In genomic region chr2:118730622-118730915, GRCm38 (mm10) we compare ENCODE assay signal across 8 mouse cellular contexts. TPM values are rescaled to one million over a fixed set of nuclear protein-coding genes. Genes with fewer than 3 reads are reported as not detected.
DNase-seq lines count a peak whose midpoint lies in the region; ATAC-seq and TF ChIP-seq lines count a peak whose summit lies in the region.

No protein-coding gene starts in this region.

- TF ChIP-seq EP300 in heart, adult 2 months (IDR thresholded peaks at IDR 0.05; ENCODE audit: insufficient read depth, low read depth, low read length) = peak; percentile 88

- ATAC-seq in heart, embryonic 12.5 days (ENCODE audit: insufficient number of reproducible peaks, low FRiP score) = no peak; the same call in 1 of the 2 replicates
- peak; percentile 34; the same call in 1 of the 2 replicates for ATAC-seq in forebrain, postnatal 0 days

- H3K36me3 ChIP-seq in heart, adult 2 months (ENCODE audit: control insufficient read depth, insufficient read depth, low read length) = no peaks in the 10 kb centered on the region
- H3K36me3 ChIP-seq in heart, embryonic 12.5 days = no peaks in the 10 kb centered on the region
- H3K36me3 ChIP-seq in forebrain, postnatal 0 days (ENCODE audit: insufficient read depth) = no peaks in the 10 kb centered on the region

- intact Hi-C loops in heart, adult 2 months (cut with DNase I) = loop anchor here (1.0 kb wide), 2 partner anchors 30 to 92 kb away; no protein-coding TSS in a partner anchor
- intact Hi-C loops in left cerebral cortex, postnatal 14 days (cut with DNase I) = loop anchor here (2.0 to 5.0 kb wide), 2 partner anchors 30 to 93 kb away; no protein-coding TSS in a partner anchor

- no peak overlapping the region for H3K4me3 ChIP-seq in heart, adult 2 months
- no peak overlapping the region for H3K4me3 ChIP-seq in heart, embryonic 12.5 days
- no peak overlapping the region for H3K4me3 ChIP-seq in forebrain, postnatal 0 days (ENCODE audit: low read depth, low read length)

- DNase-seq in heart, adult 2 months = peak; percentile 78 to 79
- DNase-seq in T-cell, adult 2 months (ENCODE audit: low spot score) = peak; percentile 46
- DNase-seq in forebrain, postnatal 0 days = peak; percentile 75
- DNase-seq in induced T-regulatory cell, adult 2 months (ENCODE audit: low read depth) = peak; percentile 56
- peak; percentile 76 to 86 for DNase-seq in left cerebral cortex, postnatal 14 days (ENCODE audit: low spot score in 2 of 2)
- peak; percentile 25 to 51 for DNase-seq in natural killer cell, adult 2 months (ENCODE audit: low spot score in 2 of 2)
- peak; percentile 76 to 82 for DNase-seq in thymus, adult 18-20 months

- 14% methylated on average over 3 of the region's 3 CpGs for WGBS in heart, adult 2 months
- 6% methylated on average over 3 of the region's 3 CpGs for WGBS in heart, embryonic 12.5 days
- 8% methylated on average over 3 of the region's 3 CpGs for WGBS in forebrain, postnatal 0 days

- TF ChIP-seq CTCF in heart, adult 2 months (IDR thresholded peaks at IDR 0.05) = peak; percentile 87
- peak; percentile 77 for TF ChIP-seq CTCF in forebrain, postnatal 0 days (IDR thresholded peaks at IDR 0.05; ENCODE audit: low read depth)

- H3K9me3 ChIP-seq in heart, embryonic 12.5 days (replicated peaks) = no peaks in the 10 kb centered on the region
- no peaks in the 10 kb centered on the region for H3K9me3 ChIP-seq in forebrain, postnatal 0 days (ENCODE audit: low read length)

- no peaks in the 10 kb centered on the region for H3K79me2 ChIP-seq in heart, adult 2 months (replicated peaks; ENCODE audit: control insufficient read depth, insufficient read depth, low read length)

- no peaks in the 10 kb centered on the region for H3K27me3 ChIP-seq in heart, adult 2 months (ENCODE audit: control insufficient read depth, insufficient read depth, low read length)
- peaks cover 39% of the 10 kb centered on the region for H3K27me3 ChIP-seq in heart, embryonic 12.5 days (replicated peaks)
- no peaks in the 10 kb centered on the region for H3K27me3 ChIP-seq in forebrain, postnatal 0 days (ENCODE audit: insufficient read depth, low read length)

- H3K27ac ChIP-seq in heart, adult 2 months = no peak overlapping the region
- no peak overlapping the region for H3K27ac ChIP-seq in heart, embryonic 12.5 days (ENCODE audit: poor library complexity, severe bottlenecking)
- no peak overlapping the region for H3K27ac ChIP-seq in forebrain, postnatal 0 days (ENCODE audit: low read depth, low read length)

- no peak for TF ChIP-seq POLR2A in heart, adult 2 months (IDR thresholded peaks at IDR 0.05; ENCODE audit: insufficient read depth, low read depth, low read length)

- no peak overlapping the region for H3K9ac ChIP-seq in heart, adult 2 months (ENCODE audit: low read depth, low read length)
- no peak overlapping the region for H3K9ac ChIP-seq in heart, embryonic 12.5 days
- no peak overlapping the region for H3K9ac ChIP-seq in forebrain, postnatal 0 days

- H3K4me1 ChIP-seq in heart, adult 2 months (ENCODE audit: control insufficient read depth, insufficient read depth, low read length) = no peaks in the 10 kb centered on the region
- peaks cover 32% of the 10 kb centered on the region for H3K4me1 ChIP-seq in heart, embryonic 12.5 days (replicated peaks)
- H3K4me1 ChIP-seq in forebrain, postnatal 0 days (ENCODE audit: insufficient read depth) = peaks cover 3% of the 10 kb centered on the region; the same call in 1 of the 2 replicates

- no peak overlapping the region for H3K4me2 ChIP-seq in heart, embryonic 12.5 days
- H3K4me2 ChIP-seq in forebrain, postnatal 0 days (ENCODE audit: low read depth) = no peak overlapping the region

RNA-seq across cellular contexts. Expression of gene Plcb2, which starts 2.3 kb away (rescaled TPM):
- total RNA-seq in heart, adult 2 months (2021) = 1 to 10 TPM; 2.5 to 2.6 TPM
- polyA plus RNA-seq in heart, adult 2 months (2012; rRNA removed) = 2.4 and 2.7 TPM in 2 replicates
- 1.4 and 1.5 TPM in 2 replicates for polyA plus RNA-seq in heart, embryonic 12.5 days (2016; fragmentation: Nextera tagmentation; extraction: Ambion mirVana)
- total RNA-seq in forebrain, postnatal 0 days (2014; rRNA removed) = 0.92 and 1.1 TPM in 2 replicates
- 0.52 and 0.83 TPM in 2 replicates for polyA plus RNA-seq in forebrain, postnatal 0 days (2015; fragmentation: Nextera tagmentation; extraction: Ambion mirVana)
- total RNA-seq in left cerebral cortex, postnatal 14 days (2021) = 1 to 10 TPM; 2.4 to 2.8 TPM

RNA-seq across cellular contexts. Expression of gene Inafm2, which starts 15.0 kb away (rescaled TPM):
- 10 to 100 TPM; 31.8 to 34.9 TPM for total RNA-seq in heart, adult 2 months (2021)
- 8.8 and 16.3 TPM in 2 replicates for polyA plus RNA-seq in heart, adult 2 months (2012; rRNA removed)
- 33.8 and 37.3 TPM in 2 replicates for polyA plus RNA-seq in heart, embryonic 12.5 days (2016; fragmentation: Nextera tagmentation; extraction: Ambion mirVana)
- 13.8 and 14.2 TPM in 2 replicates for total RNA-seq in forebrain, postnatal 0 days (2014; rRNA removed)
- 15.7 and 17.2 TPM in 2 replicates for polyA plus RNA-seq in forebrain, postnatal 0 days (2015; fragmentation: Nextera tagmentation; extraction: Ambion mirVana)
- 10 to 100 TPM; 30.8 to 33.4 TPM for total RNA-seq in left cerebral cortex, postnatal 14 days (2021)

RNA-seq across cellular contexts. Expression of gene Ankrd63, which starts 26.8 kb away (rescaled TPM):
- total RNA-seq in heart, adult 2 months (2021) = 1 to 10 TPM; 1.3 to 2.5 TPM
- 1.1 and 3.5 TPM in 2 replicates for polyA plus RNA-seq in heart, adult 2 months (2012; rRNA removed)
- polyA plus RNA-seq in heart, embryonic 12.5 days (2016; fragmentation: Nextera tagmentation; extraction: Ambion mirVana) = 1.2 and 1.4 TPM in 2 replicates
- total RNA-seq in forebrain, postnatal 0 days (2014; rRNA removed) = 1.1 and 2.0 TPM in 2 replicates
- polyA plus RNA-seq in forebrain, postnatal 0 days (2015; fragmentation: Nextera tagmentation; extraction: Ambion mirVana) = 0.62 and 0.64 TPM in 2 replicates
- 10 to 100 TPM; 15.7 to 17.3 TPM for total RNA-seq in left cerebral cortex, postnatal 14 days (2021)

RNA-seq across cellular contexts. Expression of gene Ccdc9b, which starts 31.9 kb away (rescaled TPM):
- 10 to 100 TPM; 24.3 to 26.4 TPM for total RNA-seq in heart, adult 2 months (2021)
- 15.1 and 21.7 TPM in 2 replicates for polyA plus RNA-seq in heart, adult 2 months (2012; rRNA removed)
- polyA plus RNA-seq in heart, embryonic 12.5 days (2016; fragmentation: Nextera tagmentation; extraction: Ambion mirVana) = 2.7 and 3.6 TPM in 2 replicates
- 1.8 and 2.4 TPM in 2 replicates for total RNA-seq in forebrain, postnatal 0 days (2014; rRNA removed)
- polyA plus RNA-seq in forebrain, postnatal 0 days (2015; fragmentation: Nextera tagmentation; extraction: Ambion mirVana) = 0.33 and 0.53 TPM in 2 replicates
- 1 to 10 TPM; 3.1 to 3.3 TPM for total RNA-seq in left cerebral cortex, postnatal 14 days (2021)

RNA-seq across cellular contexts. Expression of gene Phgr1, which starts 42.0 kb away (rescaled TPM):
- total RNA-seq in heart, adult 2 months (2021) = not detected
- polyA plus RNA-seq in heart, adult 2 months (2012; rRNA removed) = not detected in 2 replicates
- not detected in 2 replicates for polyA plus RNA-seq in heart, embryonic 12.5 days (2016; fragmentation: Nextera tagmentation; extraction: Ambion mirVana)
- total RNA-seq in forebrain, postnatal 0 days (2014; rRNA removed) = not detected in 2 replicates
- not detected in 2 replicates for polyA plus RNA-seq in forebrain, postnatal 0 days (2015; fragmentation: Nextera tagmentation; extraction: Ambion mirVana)
- total RNA-seq in left cerebral cortex, postnatal 14 days (2021) = not detected
